Mouse (Mus musculus) embryo, embryonic 10 days (tissue): Measurements from ENCODE around the gene Gdpd1.
"Not testable (repeated sequence)": the region's sequence is repeated elsewhere in the genome, so short reads cannot be mapped to it uniquely, and the experiment has no call there.

Experiments
- DNase-seq: peaks from one replicate; pipeline ENCODE4 v3.0.0-alpha.2; 2015; ENCODE audit warnings: low spot score

Gdpd1 gene

DNA sequence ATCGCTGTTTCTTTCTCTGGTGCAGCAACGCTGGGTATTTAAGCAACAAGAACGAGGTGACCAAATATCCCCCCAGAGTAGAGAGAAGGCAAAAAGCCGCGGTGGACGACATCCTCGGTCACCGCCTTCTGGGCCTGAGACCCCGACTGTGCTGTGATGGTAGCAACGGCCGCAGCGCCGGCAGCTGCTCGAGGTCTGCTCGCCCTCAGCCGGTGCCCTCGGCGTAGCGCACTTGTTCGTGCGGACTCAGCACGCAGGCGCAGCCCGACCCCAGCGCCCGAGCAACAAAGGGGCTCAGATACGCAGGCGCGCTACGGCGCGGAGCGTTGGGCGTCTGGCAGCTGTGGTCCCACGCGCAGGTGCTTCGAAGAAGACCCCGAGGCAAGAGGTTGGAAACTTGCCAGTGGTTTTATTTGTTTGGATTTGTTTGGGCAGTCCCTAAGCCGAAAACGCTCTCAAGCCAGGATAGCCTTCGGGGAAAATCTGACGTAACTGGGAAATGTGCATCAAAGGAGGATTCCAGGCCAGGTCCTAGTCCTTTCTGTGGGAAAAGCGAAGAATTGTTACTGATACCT, at the start of gene Gdpd1:
Gene Gdpd1 (minus strand): TSS at position 197 of the 575 bp plus-strand sequence.
- DNase-seq: peak; percentile 97

- DNase-seq: no peak
Observed at GRCm38 (mm10) chr11:87121864-87122263, 48.0 kb upstream of the Gdpd1 start.

DNA sequence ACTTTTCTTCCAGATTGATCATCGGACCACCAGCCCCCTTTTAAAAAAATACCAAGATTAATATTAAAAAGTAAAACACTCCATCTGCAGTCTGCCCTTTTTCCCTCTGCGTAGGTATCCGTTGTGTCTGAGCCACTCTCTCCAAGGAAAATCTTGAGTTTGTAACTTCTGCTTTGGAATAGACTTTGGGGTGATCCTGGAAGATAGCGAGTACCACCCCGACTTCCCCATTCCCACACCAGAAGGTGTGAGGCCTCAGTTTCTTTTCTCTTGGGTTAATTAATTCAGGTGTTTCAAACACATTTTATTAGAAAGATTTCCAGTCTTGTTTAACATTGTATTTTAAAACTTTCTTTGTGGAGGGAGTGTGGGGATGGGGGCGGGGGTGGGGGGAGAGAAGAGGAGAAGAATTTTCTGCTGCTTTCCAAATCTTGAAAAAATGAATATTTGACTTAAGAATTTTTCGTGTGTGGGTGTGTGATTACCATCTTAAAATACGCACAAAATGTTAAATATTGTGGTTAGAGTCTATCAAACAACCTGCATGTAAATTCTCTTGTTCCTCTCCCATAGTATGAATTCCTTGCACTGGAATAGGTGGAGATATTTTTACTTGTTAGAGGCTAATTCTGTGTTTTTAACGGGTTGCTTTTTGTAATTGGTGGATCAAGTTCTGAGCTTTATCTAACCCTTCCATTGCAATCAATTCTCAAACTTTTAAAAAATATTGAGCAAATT, 36.5 kb upstream of the Gdpd1 start:
- DNase-seq: no peak

- DNase-seq: peak; percentile 70
Observed at GRCm38 (mm10) chr11:87109519-87110171, 35.8 kb upstream of the Gdpd1 start.

DNA sequence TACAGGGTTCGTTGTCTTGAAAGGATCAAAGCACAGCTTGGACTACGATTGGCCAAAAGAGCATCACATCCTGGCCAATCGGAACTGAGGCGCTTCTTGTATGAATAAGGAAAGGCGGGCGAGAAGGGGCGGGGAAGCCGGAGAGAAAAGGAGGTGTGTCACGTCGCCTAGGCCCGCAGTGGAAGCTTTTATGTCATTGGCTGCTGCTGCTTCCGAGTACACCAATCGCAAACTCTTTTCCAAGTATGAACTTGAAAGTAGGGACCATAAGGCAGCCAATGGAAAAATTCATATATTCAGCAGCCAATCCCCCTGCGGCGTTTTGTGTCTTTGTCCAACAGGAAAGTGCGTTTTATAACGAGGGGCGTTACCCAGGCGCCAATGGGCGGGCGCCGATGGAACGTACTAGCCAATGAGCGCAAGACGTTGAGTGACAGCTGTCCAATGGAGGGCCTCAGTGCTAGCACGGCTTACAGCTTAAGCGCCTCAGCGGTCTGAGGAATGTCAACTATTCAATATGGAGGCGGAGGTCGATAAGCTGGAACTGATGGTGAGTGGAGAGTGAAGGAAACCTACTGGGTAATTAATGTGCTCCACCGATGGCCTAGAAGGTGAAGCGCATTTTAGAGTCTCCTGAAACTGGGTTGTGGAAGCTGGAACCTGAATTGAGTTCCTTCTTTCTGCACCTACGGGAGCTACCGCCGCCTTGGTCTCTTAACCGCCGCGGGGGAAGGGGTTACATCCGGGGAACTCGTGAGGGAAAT, 35.1 kb upstream of the Gdpd1 start, which contains the start of gene Ska2:
Gene Ska2 (plus strand): TSS at position 480 of the 764 bp plus-strand sequence.
- peak; percentile 99 for DNase-seq

- DNase-seq: no peak
Observed at GRCm38 (mm10) chr11:87108409-87108754, 34.5 kb upstream of the Gdpd1 start, which contains the start of gene Prr11. Gene Prr11 (minus strand): TSS chr11:87108708.

- DNase-seq: no peak
Observed at GRCm38 (mm10) chr11:87087142-87087541, 13.3 kb upstream of the Gdpd1 start.

- peak; percentile 93 for DNase-seq
Observed at GRCm38 (mm10) chr11:87086290-87086984, 12.6 kb upstream of the Gdpd1 start, which contains the start of gene Smg8. Gene Smg8 (minus strand): TSS chr11:87086774.

- no peak for DNase-seq
Observed at GRCm38 (mm10) chr11:87085461-87085860, 11.6 kb upstream of the Gdpd1 start.

DNA sequence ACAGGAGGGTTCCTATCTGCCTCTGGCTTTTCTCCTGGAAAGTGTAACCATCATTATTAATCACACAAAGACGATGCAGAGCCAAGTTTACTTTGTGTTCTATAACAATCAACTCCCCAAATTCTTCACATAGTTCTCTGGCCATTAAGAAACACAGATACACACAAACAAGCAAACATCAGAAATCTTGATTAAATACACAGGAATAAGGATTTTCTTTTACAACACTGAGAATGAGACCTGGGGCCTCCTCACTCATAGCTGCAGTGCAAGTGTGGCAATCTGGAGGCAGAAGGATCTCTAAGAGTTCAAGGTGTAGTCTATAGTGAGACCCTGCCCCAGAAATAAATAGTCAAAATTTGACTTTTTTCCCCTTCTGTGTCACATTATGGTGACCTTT, 9.8 kb upstream of the Gdpd1 start:
- DNase-seq: no peak

- DNase-seq: peak; percentile 70
Observed at GRCm38 (mm10) chr11:87073343-87073865, 458 bp downstream of the Gdpd1 start.

DNA sequence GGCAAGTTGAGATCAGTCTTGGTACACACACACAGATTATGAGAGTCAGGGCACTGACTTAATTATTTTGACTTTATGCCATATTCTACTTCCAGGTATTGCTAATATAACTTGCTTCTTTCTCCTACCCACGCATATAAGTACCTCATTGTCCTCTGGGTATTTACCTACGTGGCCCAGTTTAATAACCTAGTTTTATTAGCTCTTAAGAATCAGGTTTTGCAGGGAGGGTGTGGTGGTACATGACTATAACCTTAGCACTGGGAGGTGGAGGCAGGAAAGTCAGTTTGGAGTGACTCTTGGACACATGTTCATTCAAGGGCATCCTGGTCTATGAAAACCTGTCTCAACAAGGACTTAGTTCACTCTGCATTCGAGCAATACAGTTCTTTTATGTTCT, 11.8 kb downstream of the Gdpd1 start:
- no peak for DNase-seq

DNA sequence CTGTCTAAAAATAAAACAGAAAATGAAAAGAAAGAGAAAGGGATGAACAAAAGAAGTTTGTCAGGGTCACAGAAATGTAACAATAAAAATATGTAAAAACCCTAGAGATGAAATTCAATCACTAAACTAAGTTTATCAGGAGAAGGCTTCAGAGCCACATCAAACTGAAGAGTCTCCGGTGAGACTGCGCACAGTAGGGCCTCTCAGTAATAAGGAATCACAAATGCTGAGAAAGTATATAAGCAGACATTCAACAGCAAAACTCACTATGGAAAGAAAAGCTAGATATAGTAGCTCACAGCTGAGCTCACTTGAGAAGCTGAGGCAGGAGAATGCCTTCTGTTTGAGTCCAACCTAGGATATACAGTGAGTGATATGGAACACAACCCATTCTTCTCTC, 13.5 kb downstream of the Gdpd1 start:
- no peak for DNase-seq

- DNase-seq: no peak
Observed at GRCm38 (mm10) chr11:87056286-87056685, 17.6 kb downstream of the Gdpd1 start.

GRCm38 (mm10) chr11:87048900-87049299, 25.0 kb downstream of the Gdpd1 start:
- DNase-seq: not testable (repeated sequence)

DNA sequence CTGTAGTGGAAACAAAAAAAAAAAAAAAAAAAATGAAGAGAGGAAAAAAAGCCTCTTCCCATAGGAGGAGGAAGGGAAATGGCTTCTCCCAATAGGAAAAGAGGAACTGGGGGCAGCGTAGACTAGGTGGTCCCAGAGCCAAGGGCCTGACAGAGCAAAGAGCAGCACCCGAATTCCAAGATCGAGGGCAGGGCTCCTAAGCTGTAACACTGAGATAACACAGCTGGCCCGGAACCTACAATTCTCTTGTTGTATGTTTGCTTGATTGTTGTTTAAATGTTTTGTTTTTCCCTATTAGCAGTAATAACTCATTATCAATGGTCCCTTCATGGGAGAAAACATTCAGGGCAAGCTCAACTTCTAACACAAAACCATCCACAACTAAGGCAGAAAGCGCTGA, 26.9 kb downstream of the Gdpd1 start:
- no peak for DNase-seq

- DNase-seq: no peak
Observed at GRCm38 (mm10) chr11:87043052-87043451, 30.8 kb downstream of the Gdpd1 start.

- DNase-seq: no peak
Observed at GRCm38 (mm10) chr11:87039307-87039963, 34.4 kb downstream of the Gdpd1 start.

- peak; percentile 17 for DNase-seq
Observed at GRCm38 (mm10) chr11:87036180-87036579, 37.7 kb downstream of the Gdpd1 start.

- no peak for DNase-seq
Observed at GRCm38 (mm10) chr11:87028212-87028611, 45.6 kb downstream of the Gdpd1 start.
